ENCODE assay signal across 8 mouse cellular contexts in the genomic region with DNA sequence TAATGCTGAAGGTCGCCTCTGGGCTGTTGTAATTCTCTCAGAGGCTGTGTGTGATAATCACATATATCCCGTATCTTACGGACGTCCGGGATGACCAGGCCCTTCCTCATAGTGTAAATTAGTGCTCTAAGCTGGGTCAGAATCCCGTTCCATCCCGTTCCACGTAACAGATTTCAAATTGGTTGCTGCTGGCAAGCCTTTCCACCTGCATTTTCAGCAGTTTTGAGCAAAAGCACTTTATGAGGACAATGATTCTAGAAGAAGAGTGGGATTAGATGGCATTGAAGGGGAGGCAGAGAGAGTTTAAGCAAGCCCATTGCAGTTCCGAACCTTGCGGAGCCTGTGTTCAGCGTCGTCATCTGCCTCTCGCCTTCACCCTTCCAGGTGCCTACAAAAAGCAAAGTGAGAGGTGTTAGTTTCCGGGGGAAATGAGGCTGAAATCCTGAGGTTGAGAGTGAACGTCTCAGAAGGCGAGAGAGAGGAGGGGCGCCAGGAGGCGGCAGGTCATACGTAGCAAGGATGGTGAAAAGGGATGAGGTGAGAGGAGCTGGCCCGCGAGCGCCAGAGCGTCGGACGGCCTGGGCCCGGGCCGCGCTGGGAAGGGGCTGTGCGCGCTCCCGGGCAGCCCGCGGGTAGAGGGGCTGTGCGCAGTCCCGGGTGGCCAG. TPM values are rescaled to one million over a fixed set of nuclear protein-coding genes. Genes with fewer than 3 reads are reported as not detected.
A peak's percentile ranks its signal among the peaks of the same experiment; 100 is the strongest.
DNase-seq lines count a peak whose midpoint lies in the region; ATAC-seq and TF ChIP-seq lines count a peak whose summit lies in the region.

No protein-coding gene starts in this region.

- H3K9ac ChIP-seq in embryonic facial prominence, embryonic 12.5 days = peak overlapping the region; percentile 64
- H3K9ac ChIP-seq in hindbrain, embryonic 14.5 days = peak overlapping the region; percentile 65
- H3K9ac ChIP-seq in midbrain, embryonic 11.5 days (ENCODE audit: low read length) = peak overlapping the region; percentile 80

- H3K36me3 ChIP-seq in embryonic facial prominence, embryonic 12.5 days = 0 out of 2 replicates have a peak, but pooled peaks cover 5% of the 10 kb centered on the region
- 0 out of 2 replicates have a peak, but pooled peaks cover 6% of the 10 kb centered on the region for H3K36me3 ChIP-seq in hindbrain, embryonic 14.5 days (replicated peaks; ENCODE audit: control insufficient read depth, insufficient read depth)
- H3K36me3 ChIP-seq in midbrain, embryonic 11.5 days (ENCODE audit: control insufficient read depth, insufficient read depth, low read length) = no peaks in the 10 kb centered on the region

- H3K9me3 ChIP-seq in embryonic facial prominence, embryonic 12.5 days = no peaks in the 10 kb centered on the region
- H3K9me3 ChIP-seq in hindbrain, embryonic 14.5 days (ENCODE audit: control insufficient read depth, low read length) = no peaks in the 10 kb centered on the region
- no peaks in the 10 kb centered on the region for H3K9me3 ChIP-seq in midbrain, embryonic 11.5 days (ENCODE audit: control insufficient read depth, low read length)

- peak overlapping the region; percentile 90 for H3K27ac ChIP-seq in layer of hippocampus, adult 2 months
- peak overlapping the region; percentile 69 for H3K27ac ChIP-seq in embryonic facial prominence, embryonic 12.5 days
- H3K27ac ChIP-seq in hindbrain, embryonic 14.5 days = peak overlapping the region; percentile 84
- peak overlapping the region; percentile 49 for H3K27ac ChIP-seq in midbrain, embryonic 11.5 days (ENCODE audit: low read depth, low read length)

- WGBS in embryonic facial prominence, embryonic 12.5 days = under 1% methylated on average over 33 of the region's 35 CpGs
- 2% methylated on average over 35 of the region's 35 CpGs for WGBS in hindbrain, embryonic 14.5 days
- WGBS in midbrain, embryonic 11.5 days = 1% methylated on average over 35 of the region's 35 CpGs

- H3K4me1 ChIP-seq in embryonic facial prominence, embryonic 12.5 days = 0 out of 2 replicates have a peak, but pooled peaks cover 4% of the 10 kb centered on the region
- peaks cover 14% of the 10 kb centered on the region; the same call in 1 of the 2 replicates for H3K4me1 ChIP-seq in hindbrain, embryonic 14.5 days (replicated peaks; ENCODE audit: control insufficient read depth, insufficient read depth, low read length)
- peaks cover 3% of the 10 kb centered on the region; the same call in 1 of the 2 replicates for H3K4me1 ChIP-seq in midbrain, embryonic 11.5 days (ENCODE audit: control insufficient read depth, insufficient read depth, low read length)

- no peak for TF ChIP-seq CTCF in layer of hippocampus, adult 2 months (conservative IDR thresholded peaks at IDR 0.05)

- no peak for DNase-seq in layer of hippocampus, adult 2 months (ENCODE audit: low spot score in 2 of 2)
- no peak for DNase-seq in layer of hippocampus, adult 9-11 months
- DNase-seq in ES-CJ7 (ENCODE audit: low read depth, low spot score) = peak; percentile 65
- peak; percentile 52 for DNase-seq in hindbrain, embryonic 14.5 days (ENCODE audit: low spot score)
- no peak for DNase-seq in midbrain, embryonic 11.5 days (ENCODE audit: low spot score, missing footprints)
- no peak for DNase-seq in adrenal gland, adult 8-10 months
- DNase-seq in kidney, adult 8-10 months = no peak

- no peaks in the 10 kb centered on the region for H3K27me3 ChIP-seq in embryonic facial prominence, embryonic 12.5 days
- no peaks in the 10 kb centered on the region for H3K27me3 ChIP-seq in hindbrain, embryonic 14.5 days (ENCODE audit: control insufficient read depth, insufficient read depth, low read length)
- H3K27me3 ChIP-seq in midbrain, embryonic 11.5 days (ENCODE audit: control insufficient read depth, insufficient read depth, low read length) = no peaks in the 10 kb centered on the region

- no peak; the same call in 1 of the 2 replicates for ATAC-seq in embryonic facial prominence, embryonic 12.5 days (ENCODE audit: insufficient number of reproducible peaks, insufficient read depth, low FRiP score, low TSS enrichment)
- peak; percentile 82 for ATAC-seq in hindbrain, embryonic 14.5 days (ENCODE audit: low FRiP score)
- no peak; the same call in 1 of the 2 replicates for ATAC-seq in midbrain, embryonic 11.5 days (ENCODE audit: low FRiP score)

- peak overlapping the region; percentile 75 for H3K4me3 ChIP-seq in layer of hippocampus, adult 2 months
- peak overlapping the region; percentile 54 for H3K4me3 ChIP-seq in embryonic facial prominence, embryonic 12.5 days
- peak overlapping the region; percentile 63 for H3K4me3 ChIP-seq in hindbrain, embryonic 14.5 days (replicated peaks; ENCODE audit: low read length)
- peak overlapping the region; percentile 60 for H3K4me3 ChIP-seq in midbrain, embryonic 11.5 days (ENCODE audit: low read depth, low read length)

- H3K4me2 ChIP-seq in embryonic facial prominence, embryonic 12.5 days (replicated peaks) = peak overlapping the region; percentile 82
- peak overlapping the region; percentile 95 for H3K4me2 ChIP-seq in hindbrain, embryonic 14.5 days (replicated peaks)
- peak overlapping the region; percentile 81 for H3K4me2 ChIP-seq in midbrain, embryonic 11.5 days

RNA-seq across cellular contexts. Expression of a gene that starts 0.5 kb away (rescaled TPM):
- 10 to 100 TPM; 48.6 to 48.9 TPM for total RNA-seq in layer of hippocampus, adult 2 months (2021)
- 19.3 and 20.0 TPM in 2 replicates for polyA plus RNA-seq in embryonic facial prominence, embryonic 12.5 days (2016; fragmentation: Nextera tagmentation; extraction: Ambion mirVana)
- polyA plus RNA-seq in hindbrain, embryonic 14.5 days (2014; fragmentation: Nextera tagmentation; extraction: Ambion mirVana) = 22.1 and 28.3 TPM in 2 replicates
- polyA plus RNA-seq in midbrain, embryonic 11.5 days (2014; fragmentation: Nextera tagmentation; extraction: Ambion mirVana) = 19.7 and 23.9 TPM in 2 replicates
- 10 to 100 TPM; 35.0 to 47.3 (median 40.5) TPM for total RNA-seq in adrenal gland, adult 8-10 months (2022)

RNA-seq across cellular contexts. Expression of a gene that starts 35.8 kb away (rescaled TPM):
- total RNA-seq in layer of hippocampus, adult 2 months (2021) = 100 to 1,000 TPM; 127 to 136 TPM
- 79.7 and 91.7 TPM in 2 replicates for polyA plus RNA-seq in embryonic facial prominence, embryonic 12.5 days (2016; fragmentation: Nextera tagmentation; extraction: Ambion mirVana)
- 96.5 and 97.4 TPM in 2 replicates for polyA plus RNA-seq in hindbrain, embryonic 14.5 days (2014; fragmentation: Nextera tagmentation; extraction: Ambion mirVana)
- polyA plus RNA-seq in midbrain, embryonic 11.5 days (2014; fragmentation: Nextera tagmentation; extraction: Ambion mirVana) = 102 and 120 TPM in 2 replicates
- total RNA-seq in adrenal gland, adult 8-10 months (2022) = 100 to 1,000 TPM in 3 of 4 experiments, 10 to 100 TPM in 1; 85.0 to 116 (median 106) TPM

RNA-seq across cellular contexts. Expression of a gene that starts 36.3 kb away (rescaled TPM):
- 10 to 100 TPM; 47.6 to 51.0 TPM for total RNA-seq in layer of hippocampus, adult 2 months (2021)
- 50.7 and 53.5 TPM in 2 replicates for polyA plus RNA-seq in embryonic facial prominence, embryonic 12.5 days (2016; fragmentation: Nextera tagmentation; extraction: Ambion mirVana)
- 89.7 and 98.1 TPM in 2 replicates for polyA plus RNA-seq in hindbrain, embryonic 14.5 days (2014; fragmentation: Nextera tagmentation; extraction: Ambion mirVana)
- polyA plus RNA-seq in midbrain, embryonic 11.5 days (2014; fragmentation: Nextera tagmentation; extraction: Ambion mirVana) = 31.8 and 36.1 TPM in 2 replicates
- 10 to 100 TPM; 55.2 to 72.7 (median 69.2) TPM for total RNA-seq in adrenal gland, adult 8-10 months (2022)

RNA-seq across cellular contexts. Expression of a gene that starts 55.5 kb away (rescaled TPM):
- total RNA-seq in layer of hippocampus, adult 2 months (2021) = 10 to 100 TPM; 51.8 to 55.3 TPM
- 81.3 and 83.6 TPM in 2 replicates for polyA plus RNA-seq in embryonic facial prominence, embryonic 12.5 days (2016; fragmentation: Nextera tagmentation; extraction: Ambion mirVana)
- polyA plus RNA-seq in hindbrain, embryonic 14.5 days (2014; fragmentation: Nextera tagmentation; extraction: Ambion mirVana) = 49.2 and 58.4 TPM in 2 replicates
- 49.0 and 56.9 TPM in 2 replicates for polyA plus RNA-seq in midbrain, embryonic 11.5 days (2014; fragmentation: Nextera tagmentation; extraction: Ambion mirVana)
- 100 to 1,000 TPM; 121 to 139 (median 124) TPM for total RNA-seq in adrenal gland, adult 8-10 months (2022)

Comparison
In these comparisons a context has a peak if more than half of its experiments do, and no peak if none do; other contexts are left out.
1. DNase-seq: peak in ES-CJ7 (single experiment) and hindbrain, embryonic 14.5 days (single experiment); none in layer of hippocampus, adult 2 months (0 of 2), layer of hippocampus, adult 9-11 months (single experiment), midbrain, embryonic 11.5 days (single experiment), adrenal gland, adult 8-10 months (single experiment) and kidney, adult 8-10 months (0 of 2).
2. Peak in every context shown above with its lines, with median percentiles within 50 percentile points of each other: H3K27ac ChIP-seq, H3K4me3 ChIP-seq, H3K4me2 ChIP-seq and H3K9ac ChIP-seq.